Mouse (Mus musculus) MEL (cell line): Measurements from ENCODE around the gene Parp8. TPM values are rescaled to one million over a fixed set of nuclear protein-coding genes. Genes with fewer than 3 reads are reported as not detected.

ENCODE experiments used
- DNase-seq: peaks from one replicate; pipeline ENCODE4 v3.0.0; 2011; ENCODE audit warnings: low read depth, low spot score
- H3K27ac ChIP-seq: 2 replicates; pipeline ENCODE4 v1.5.1; 2012; ENCODE audit warnings: low read depth, mild to moderate bottlenecking, control low read depth, low read length, moderate library complexity; ENCODE audit not compliant: control insufficient read depth
- H3K27me3 ChIP-seq, 2 experiments: fragments of 150-350 bp in 1 of 2; sonication (generic) in 1 of 2; 2 replicates each; pipeline ENCODE4 v1.6.1; 2012; ENCODE audit warnings: low read length in 2 of 2, mild to moderate bottlenecking in 2 of 2, improper control_type of control experiment in 1 of 2, moderate library complexity in 1 of 2; ENCODE audit not compliant: insufficient read depth in 2 of 2, control insufficient read depth in 1 of 2
- H3K36me3 ChIP-seq, 2 experiments: 2 replicates each; pipeline ENCODE4 v1.6.1; 2012 to 2014; ENCODE audit warnings: low read length in 2 of 2, improper control_type of control experiment in 1 of 2, inconsistent platforms in 1 of 2, mild to moderate bottlenecking in 1 of 2; ENCODE audit not compliant: insufficient read depth in 2 of 2, control insufficient read depth in 1 of 2
- H3K4me1 ChIP-seq, 2 experiments: fragments of 150-350 bp in 1 of 2; sonication (generic) in 1 of 2; 2 replicates each; pipeline ENCODE4 v1.6.1; 2012; ENCODE audit warnings: low read length in 2 of 2, improper control_type of control experiment in 1 of 2, mild to moderate bottlenecking in 1 of 2; ENCODE audit not compliant: insufficient read depth in 2 of 2, control insufficient read depth in 1 of 2
- H3K4me3 ChIP-seq, 2 experiments: fragments of 150-350 bp in 1 of 2; sonication (generic) in 1 of 2; 2 replicates each; pipeline ENCODE4 v1.5.1; 2012; ENCODE audit warnings: low read depth in 2 of 2, low read length in 2 of 2, mild to moderate bottlenecking in 2 of 2, moderate library complexity in 2 of 2, control low read depth in 1 of 2, improper control_type of control experiment in 1 of 2; ENCODE audit not compliant: control insufficient read depth in 1 of 2, insufficient read depth in 1 of 2
- H3K79me2 ChIP-seq: 2 replicates; pipeline ENCODE4 v1.6.1; 2012; ENCODE audit warnings: mild to moderate bottlenecking, low read length, moderate library complexity; ENCODE audit not compliant: control insufficient read depth, poor library complexity, insufficient read depth
- H3K9ac ChIP-seq: 2 replicates; pipeline ENCODE4 v1.6.1; 2012; ENCODE audit warnings: low read depth, mild to moderate bottlenecking, control low read depth, low read length, moderate library complexity; ENCODE audit not compliant: control insufficient read depth, poor library complexity, severe bottlenecking
- H3K9me3 ChIP-seq: fragments of 150-350 bp; sonication (generic); replicated peaks from 2 replicates; pipeline ENCODE4 v1.6.1; 2012; ENCODE audit warnings: mild to moderate bottlenecking, low read length, improper control_type of control experiment, moderate library complexity; ENCODE audit not compliant: insufficient read depth
- BHLHE40 ChIP-seq: IDR thresholded peaks from 2 replicates; pipeline ENCODE4 v1.6.1; 2012; ENCODE audit warnings: low read depth, mild to moderate bottlenecking, inconsistent platforms, low read length, improper control_type of control experiment, borderline replicate concordance
- E2F4 ChIP-seq: IDR thresholded peaks from 2 replicates; pipeline ENCODE4 v1.6.1; 2011; ENCODE audit warnings: low read depth, low read length, improper control_type of control experiment, borderline replicate concordance
- ETS1 ChIP-seq: IDR thresholded peaks from 2 replicates; pipeline ENCODE4 v1.6.1; 2012; ENCODE audit warnings: low read depth, mild to moderate bottlenecking, inconsistent platforms, low read length, improper control_type of control experiment, moderate library complexity
- GATA1 ChIP-seq: IDR thresholded peaks from 2 replicates; pipeline ENCODE4 v1.6.1; 2011; ENCODE audit warnings: low read depth, low read length, improper control_type of control experiment
- KAT2A ChIP-seq: conservative IDR thresholded peaks from 2 replicates; pipeline ENCODE4 v1.6.1; 2012; ENCODE audit warnings: low read depth, low read length, improper control_type of control experiment, inconsistent platforms
- MAFK ChIP-seq: IDR thresholded peaks from 2 replicates; pipeline ENCODE4 v1.6.1; 2011; ENCODE audit warnings: low read depth, mild to moderate bottlenecking, low read length, improper control_type of control experiment, borderline replicate concordance
- MAX ChIP-seq: IDR thresholded peaks from 2 replicates; pipeline ENCODE4 v1.6.1; 2011; ENCODE audit warnings: low read length, improper control_type of control experiment
- MAZ ChIP-seq: IDR thresholded peaks from 2 replicates; pipeline ENCODE4 v1.6.1; 2012; ENCODE audit warnings: low read depth, mild to moderate bottlenecking, inconsistent platforms, low read length, improper control_type of control experiment
- MEF2A ChIP-seq: IDR thresholded peaks from 2 replicates; pipeline ENCODE4 v1.6.1; 2014; ENCODE audit warnings: low read depth, mild to moderate bottlenecking, inconsistent platforms, low read length, improper control_type of control experiment; ENCODE audit not compliant: poor library complexity, insufficient replicate concordance, severe bottlenecking; ENCODE audit errors: extremely low read depth
- MXI1 ChIP-seq: IDR thresholded peaks from 2 replicates; pipeline ENCODE4 v1.6.1; 2011; ENCODE audit warnings: mild to moderate bottlenecking, low read depth, low read length, improper control_type of control experiment
- MYC ChIP-seq: IDR thresholded peaks from 2 replicates; pipeline ENCODE4 v1.6.1; 2011; ENCODE audit warnings: low read depth, mild to moderate bottlenecking, low read length, improper control_type of control experiment, moderate library complexity
- POLR2A ChIP-seq, 2 experiments: IDR thresholded peaks; 2 replicates each; pipeline ENCODE4 v1.6.1; 2011 to 2012; ENCODE audit warnings: low read length in 2 of 2, mild to moderate bottlenecking in 2 of 2, control low read depth in 1 of 2, improper control_type of control experiment in 1 of 2, low read depth in 1 of 2, moderate library complexity in 1 of 2; ENCODE audit not compliant: control insufficient read depth in 1 of 2, insufficient read depth in 1 of 2, poor library complexity in 1 of 2
- POLR2AphosphoS2 ChIP-seq: IDR thresholded peaks from 2 replicates; pipeline ENCODE4 v1.6.1; 2011; ENCODE audit warnings: low read length, improper control_type of control experiment
- POLR2AphosphoS5 ChIP-seq: IDR thresholded peaks from 2 replicates; pipeline ENCODE4 v1.6.1; 2012; ENCODE audit warnings: low read depth, borderline replicate concordance, mild to moderate bottlenecking, inconsistent platforms, low read length, moderate library complexity, mixed read lengths
- RAD21 ChIP-seq: IDR thresholded peaks from 2 replicates; pipeline ENCODE4 v1.6.1; 2011; ENCODE audit warnings: mild to moderate bottlenecking, low read depth, low read length, improper control_type of control experiment
- SIN3A ChIP-seq: IDR thresholded peaks from 2 replicates; pipeline ENCODE4 v1.6.1; 2012; ENCODE audit warnings: low read length, improper control_type of control experiment, inconsistent platforms
- SMC3 ChIP-seq: IDR thresholded peaks from 2 replicates; pipeline ENCODE4 v1.6.1; 2011; ENCODE audit warnings: low read depth, low read length, improper control_type of control experiment
- UBTF ChIP-seq: IDR thresholded peaks from 2 replicates; pipeline ENCODE4 v1.6.1; 2012; ENCODE audit warnings: low read depth, mild to moderate bottlenecking, inconsistent platforms, low read length, improper control_type of control experiment, moderate library complexity, borderline replicate concordance; ENCODE audit not compliant: insufficient read depth
- USF1 ChIP-seq: IDR thresholded peaks from 2 replicates; pipeline ENCODE4 v1.6.1; 2014; ENCODE audit warnings: low read depth, mild to moderate bottlenecking, inconsistent platforms, low read length, improper control_type of control experiment, moderate library complexity
- ZNF384 ChIP-seq: IDR thresholded peaks from 2 replicates; pipeline ENCODE4 v1.6.1; 2012; ENCODE audit warnings: low read depth, mild to moderate bottlenecking, inconsistent platforms, low read length, improper control_type of control experiment
- polyA plus RNA-seq, 2 experiments: library from polyadenylated mRNA; stranded (reverse) in 1 of 2; unstranded in 1 of 2; fragments of >175 nt in 1 of 2; fragments of >200 nt in 1 of 2; gene quantifications; 2 replicates each; pipeline versions ENCODE4 v1.2.1 to v1.2.4; 2012; ENCODE audit warnings: low replicate concordance in 2 of 2, low read depth in 1 of 2; ENCODE audit not compliant: insufficient read length in 2 of 2, insufficient read depth in 1 of 2, missing spikeins in 1 of 2
- total RNA-seq: library from RNA; depleted of rRNA; stranded (reverse); fragments of 300-350 nt; gene quantifications from 2 replicates; pipeline ENCODE4 v1.2.3, GENCODE M21; 2012

Gene Parp8
- total and polyA plus RNA-seq, 3 experiments = not detected

DNA sequence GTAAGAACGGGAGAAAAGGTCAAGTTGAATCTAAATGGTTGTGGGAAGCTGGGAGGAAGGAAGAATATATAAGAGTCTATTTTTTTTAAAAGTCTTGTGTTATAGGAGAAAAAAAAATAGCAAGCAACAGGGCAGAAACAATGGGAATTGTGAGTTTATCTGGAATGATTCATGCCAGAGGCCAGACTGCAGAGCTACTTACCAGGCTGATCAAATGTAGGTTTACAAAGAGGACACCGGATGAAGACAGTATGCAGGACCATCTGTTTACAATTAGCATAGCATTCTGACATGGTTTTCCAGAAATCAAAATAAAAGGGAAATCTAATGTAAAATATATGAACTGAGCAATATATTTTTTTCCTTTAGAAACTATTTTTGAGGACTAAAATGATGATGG lies 31.1 kb upstream of the Parp8 start:
- Histone ChIP-seq H3K9ac (no peak overlapping the region), H3K4me3 (no peak overlapping the region), H3K36me3 (peaks cover 0 to 2% of the 10 kb centered on the region in 2 experiments; a peak in 1 of 4 replicates)
- TF ChIP-seq USF1 = no peak
- TF ChIP-seq, all 39 proteins: peak for 0
- H3K79me2 ChIP-seq = no peaks in the 10 kb centered on the region
- H3K9me3 ChIP-seq = no peaks in the 10 kb centered on the region
- no peak overlapping the region for H3K27ac ChIP-seq
- H3K27me3 ChIP-seq = no peaks in the 10 kb centered on the region
- H3K4me1 ChIP-seq = no peaks in the 10 kb centered on the region; a peak in 1 of 4 replicates
- DNase-seq = no peak

DNA sequence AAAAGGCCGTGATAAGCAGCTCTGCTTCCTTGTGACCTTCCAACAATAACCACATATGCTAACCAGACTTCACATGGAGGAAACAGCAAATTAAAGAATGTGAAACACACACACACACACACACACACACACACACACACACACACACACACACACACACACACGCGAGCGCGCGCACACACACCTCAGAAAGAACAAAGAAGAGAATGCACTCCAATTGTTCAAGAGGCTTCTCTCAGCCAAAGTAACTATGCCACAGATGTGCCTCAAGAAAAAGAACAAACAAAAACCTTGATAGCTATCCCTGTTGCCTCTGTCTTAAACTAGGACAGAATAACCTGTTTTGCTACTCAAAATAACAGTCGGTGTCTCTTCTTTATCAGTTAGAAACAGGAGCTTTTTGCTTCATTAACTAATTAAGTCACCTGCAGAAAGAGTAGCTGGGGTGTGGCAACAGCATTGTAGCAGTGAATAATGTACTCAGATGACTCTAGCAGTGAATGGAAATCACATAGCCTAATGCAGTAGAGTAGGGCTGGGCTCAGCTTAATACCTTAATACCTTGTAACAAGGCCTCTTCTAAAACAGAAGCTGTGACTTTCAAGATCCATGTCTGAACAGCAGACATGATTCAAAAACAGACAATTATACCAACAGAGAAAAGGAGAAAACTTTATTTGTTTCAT lies 29.6 kb upstream of the Parp8 start:
- H3K79me2 ChIP-seq = no peaks in the 10 kb centered on the region
- TF ChIP-seq USF1 = no peak
- TF ChIP-seq POLR2AphosphoS5 = no peak
- no peak for TF ChIP-seq E2F4
- no peak for TF ChIP-seq BHLHE40
- TF ChIP-seq POLR2A (IDR thresholded peaks at IDR 0.05; ENCODE audit: control insufficient read depth in 1 of 2, insufficient read depth in 1 of 2, low read depth in 1 of 2, low read length in 2 of 2, poor library complexity in 1 of 2) = no peak
- no peak for TF ChIP-seq RAD21
- no peak for TF ChIP-seq MYC
- TF ChIP-seq MEF2A = no peak
- TF ChIP-seq MAX = no peak
- TF ChIP-seq MAZ = no peak
- TF ChIP-seq GATA1 = no peak
- no peak for TF ChIP-seq UBTF
- no peak for TF ChIP-seq KAT2A
- no peak for TF ChIP-seq ETS1
- no peak for TF ChIP-seq MXI1
- TF ChIP-seq SMC3 = no peak
- no peak for TF ChIP-seq MAFK
- TF ChIP-seq POLR2AphosphoS2 = no peak
- TF ChIP-seq SIN3A = no peak
- TF ChIP-seq ZNF384 = no peak
- no peak overlapping the region for H3K9ac ChIP-seq
- no peak overlapping the region for H3K4me3 ChIP-seq
- no peak overlapping the region for H3K27ac ChIP-seq
- no peak for DNase-seq
- H3K27me3 ChIP-seq = no peaks in the 10 kb centered on the region
- H3K9me3 ChIP-seq = no peaks in the 10 kb centered on the region
- H3K4me1 ChIP-seq = no peaks in the 10 kb centered on the region; a peak in 1 of 4 replicates
- peaks cover 0 to 2% of the 10 kb centered on the region in 2 experiments; a peak in 1 of 4 replicates for H3K36me3 ChIP-seq
